Mouse (Mus musculus) ES-E14 (cell line): ENCODE data around the gene Pik3ap1. TPM values are rescaled to one million over a fixed set of nuclear protein-coding genes. Genes with fewer than 3 reads are reported as not detected.

Experiments
- DNase-seq: peaks from one replicate; pipeline ENCODE4 v3.0.0-alpha.2; 2013; ENCODE audit warnings: low read depth, low spot score
- H3K27ac ChIP-seq: 2 replicates; pipeline ENCODE4 v1.5.1; 2012; ENCODE audit warnings: low read depth, mild to moderate bottlenecking, low read length, moderate library complexity, mixed read lengths; ENCODE audit not compliant: poor library complexity, insufficient read depth, severe bottlenecking
- H3K36me3 ChIP-seq: 2 replicates; pipeline ENCODE4 v1.6.1; 2012; ENCODE audit warnings: mild to moderate bottlenecking, low read length, moderate library complexity, mixed read lengths; ENCODE audit not compliant: control insufficient read depth, poor library complexity, insufficient read depth, severe bottlenecking
- H3K4me1 ChIP-seq, 2 experiments: fragments of 150-350 bp in 1 of 2; sonication (generic) in 1 of 2; 2 replicates each; pipeline ENCODE4 v1.6.1; 2012; ENCODE audit warnings: low read length in 2 of 2, mild to moderate bottlenecking in 1 of 2, mixed read lengths in 1 of 2; ENCODE audit not compliant: control insufficient read depth in 2 of 2, insufficient read depth in 2 of 2, poor library complexity in 1 of 2
- H3K4me3 ChIP-seq, 2 experiments: fragments of 150-350 bp in 1 of 2; sonication (generic) in 1 of 2; 2 replicates each; pipeline ENCODE4 v1.5.1; 2012; ENCODE audit warnings: low read length in 2 of 2, low read depth in 1 of 2, mild to moderate bottlenecking in 1 of 2, mixed read lengths in 1 of 2; ENCODE audit not compliant: insufficient read depth in 1 of 2, poor library complexity in 1 of 2, severe bottlenecking in 1 of 2
- H3K9ac ChIP-seq: 2 replicates; pipeline ENCODE4 v1.6.1; 2012; ENCODE audit warnings: low read depth, mild to moderate bottlenecking, low read length, mixed read lengths; ENCODE audit not compliant: poor library complexity, insufficient read depth, severe bottlenecking
- H3K9me3 ChIP-seq: fragments of 150-350 bp; sonication (generic); 2 replicates; pipeline ENCODE4 v1.6.1; 2012; ENCODE audit warnings: low read depth, mild to moderate bottlenecking, low read length; ENCODE audit not compliant: control insufficient read depth, insufficient read depth
- CHD2 ChIP-seq: IDR thresholded peaks from 2 replicates; pipeline ENCODE4 v1.6.1; 2014; ENCODE audit warnings: mild to moderate bottlenecking, low read depth, low read length, inconsistent platforms
- HCFC1 ChIP-seq: IDR thresholded peaks from 2 replicates; pipeline ENCODE4 v1.6.1; 2012; ENCODE audit warnings: low read length, inconsistent platforms, borderline replicate concordance; ENCODE audit not compliant: insufficient read depth
- MAFK ChIP-seq: IDR thresholded peaks from 2 replicates; pipeline ENCODE4 v1.6.1; 2014; ENCODE audit warnings: mild to moderate bottlenecking, low read depth, low read length, inconsistent platforms; ENCODE audit not compliant: insufficient read depth
- ZC3H11A ChIP-seq: IDR thresholded peaks from 2 replicates; pipeline ENCODE4 v1.6.1; 2012; ENCODE audit warnings: low read depth, mild to moderate bottlenecking, inconsistent platforms, low read length, borderline replicate concordance
- ZNF384 ChIP-seq: IDR thresholded peaks from 2 replicates; pipeline ENCODE4 v1.6.1; 2012; ENCODE audit warnings: low read depth, low read length, inconsistent platforms
- in situ Hi-C, 2 experiments: fragments of 600-800 bp; cut with MboI; formaldehyde crosslinking; loops; one replicate each; pipeline ENCODE4 v1.15.1; 2025; ENCODE audit warnings: low sequenced_read_pairs in 2 of 2, inconsistent platforms in 1 of 2; ENCODE audit not compliant: unreplicated experiment in 2 of 2
- total RNA-seq: library from RNA; depleted of rRNA; stranded (reverse); fragments of 300-350 nt; gene quantifications from 2 replicates; pipeline ENCODE4 v1.2.3, GENCODE M21; 2012

The Pik3ap1 gene
- total RNA-seq, 1 experiment, result 1.1 TPM

GRCm38 (mm10) chr19:41389351-41389750 is 4.4 kb upstream of the Pik3ap1 start:
- in situ Hi-C loops, result no loop called here
- H3K36me3 ChIP-seq, result no peaks in the 10 kb centered on the region
- TF ChIP-seq HCFC1, result no peak
- no peak for TF ChIP-seq ZC3H11A
- no peak for TF ChIP-seq CHD2
- TF ChIP-seq ZNF384, result no peak
- no peak for TF ChIP-seq MAFK
- H3K27ac ChIP-seq, result no peak overlapping the region
- no peak overlapping the region for H3K4me3 ChIP-seq
- peaks cover 0 to 4% of the 10 kb centered on the region in 2 experiments; a peak in 1 of 4 replicates for H3K4me1 ChIP-seq
- no peak overlapping the region for H3K9ac ChIP-seq
- DNase-seq, result no peak
- no peaks in the 10 kb centered on the region for H3K9me3 ChIP-seq

GRCm38 (mm10) chr19:41388242-41388641 is 3.3 kb upstream of the Pik3ap1 start:
- no peak overlapping the region for H3K9ac ChIP-seq
- H3K9me3 ChIP-seq, result no peaks in the 10 kb centered on the region
- no peaks in the 10 kb centered on the region for H3K36me3 ChIP-seq
- TF ChIP-seq CHD2, result no peak
- in situ Hi-C loops, result no loop called here
- DNase-seq, result no peak
- H3K4me1 ChIP-seq, result peaks cover 0 to 4% of the 10 kb centered on the region in 2 experiments; a peak in 1 of 4 replicates
- H3K27ac ChIP-seq, result no peak overlapping the region
- no peak overlapping the region for H3K4me3 ChIP-seq

- no peak for DNase-seq
- H3K4me3 ChIP-seq, result no peak overlapping the region
- in situ Hi-C loops, result no loop called here
- TF ChIP-seq ZNF384, result no peak
- TF ChIP-seq MAFK, result no peak
- no peak for TF ChIP-seq HCFC1
- no peak for TF ChIP-seq CHD2
- TF ChIP-seq ZC3H11A, result no peak
- peaks cover 0 to 4% of the 10 kb centered on the region in 2 experiments; a peak in 1 of 4 replicates for H3K4me1 ChIP-seq
- no peak overlapping the region for H3K27ac ChIP-seq
- H3K9ac ChIP-seq, result no peak overlapping the region
- no peaks in the 10 kb centered on the region for H3K9me3 ChIP-seq
- H3K36me3 ChIP-seq, result no peaks in the 10 kb centered on the region
These were observed 2.4 kb upstream of the Pik3ap1 start for GRCm38 (mm10) chr19:41387262-41387661.

GRCm38 (mm10) chr19:41384406-41384851 is 473 bp downstream of the Pik3ap1 start:
- H3K27ac ChIP-seq, result no peak overlapping the region
- H3K4me3 ChIP-seq, result peak overlapping the region; percentile 68 to 70
- H3K9ac ChIP-seq, result peak overlapping the region; percentile 38; the same call in 1 of the 2 replicates
- no peaks in the 10 kb centered on the region for H3K36me3 ChIP-seq
- TF ChIP-seq CHD2 (no peak), ZNF384 (no peak), HCFC1 (no peak), ZC3H11A (no peak), MAFK (no peak)
- in situ Hi-C loops, result no loop called here
- no peak for DNase-seq
- H3K4me1 ChIP-seq, result peaks cover 0 to 4% of the 10 kb centered on the region in 2 experiments; a peak in 1 of 4 replicates
- H3K9me3 ChIP-seq, result no peaks in the 10 kb centered on the region

GRCm38 (mm10) chr19:41382391-41382978 is 2.4 kb downstream of the Pik3ap1 start:
- no peak for DNase-seq
- Histone ChIP-seq H3K4me1 (peaks cover 0 to 4% of the 10 kb centered on the region in 2 experiments; a peak in 1 of 4 replicates), H3K36me3 (no peaks in the 10 kb centered on the region), H3K9ac (no peak overlapping the region), H3K9me3 (no peaks in the 10 kb centered on the region), H3K4me3 (no peak overlapping the region), H3K27ac (no peak overlapping the region)
- TF ChIP-seq HCFC1 (no peak), MAFK (no peak), ZNF384 (no peak), CHD2 (no peak)
- in situ Hi-C loops, result no loop called here
